Mouse (Mus musculus) naive thymus-derived CD4-positive, alpha-beta T cell, adult 2 months (primary cell): ENCODE data around the gene Dhx38.
A peak's percentile ranks its signal among the peaks of the same experiment; 100 is the strongest.

ENCODE experiments used
- DNase-seq: peaks from one replicate; pipeline ENCODE4 v3.0.0-alpha.2; 2011; ENCODE audit warnings: low read depth

Dhx38 gene

DNA sequence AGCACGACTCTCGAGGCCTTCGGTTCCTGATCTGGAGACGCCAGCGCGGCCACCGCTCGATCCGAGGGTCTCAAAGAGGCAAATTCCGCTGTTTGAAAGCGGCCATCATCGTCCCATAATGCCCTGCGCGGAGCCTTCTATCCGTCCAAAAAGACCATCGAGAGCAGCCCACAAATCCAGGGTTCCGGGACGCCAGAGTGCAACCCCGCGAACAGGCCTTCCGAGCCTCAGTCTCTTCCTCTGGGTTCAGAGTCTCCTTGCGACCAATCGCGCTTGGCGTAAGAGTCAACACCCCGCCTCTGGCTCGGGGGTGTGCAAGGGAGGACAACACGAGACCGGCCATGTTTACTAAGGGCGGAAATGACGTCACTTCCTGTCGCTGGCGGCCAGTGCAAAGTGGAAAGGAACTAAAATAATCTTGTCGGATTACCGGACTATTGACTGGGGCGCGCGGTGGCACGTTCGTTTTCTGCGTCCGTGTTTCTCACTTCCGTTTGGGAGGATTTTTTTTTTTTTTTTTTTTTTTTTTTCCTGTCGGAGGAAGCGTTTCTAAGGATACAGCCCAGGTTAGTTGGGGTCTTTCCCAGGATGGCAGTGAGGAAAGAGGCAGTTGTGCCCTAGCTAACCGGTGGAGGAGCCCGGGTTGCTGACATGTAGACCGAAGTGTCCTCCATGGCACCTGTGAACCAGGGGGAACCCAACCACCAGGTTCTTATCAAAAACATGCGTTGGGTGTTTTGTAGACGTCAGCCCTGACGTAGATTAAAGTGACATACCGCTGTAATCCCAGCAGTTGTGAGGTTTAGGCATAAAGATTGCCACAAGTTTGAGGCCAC, at the start of gene Dhx38, which contains the start of gene Txnl4b:
Gene Dhx38, minus strand, starts transcription at position 364 of the 836 bp plus-strand sequence.
Gene Txnl4b, plus strand, starts transcription at position 395 of the 836 bp plus-strand sequence.
- peak; percentile 100 for DNase-seq

DNA sequence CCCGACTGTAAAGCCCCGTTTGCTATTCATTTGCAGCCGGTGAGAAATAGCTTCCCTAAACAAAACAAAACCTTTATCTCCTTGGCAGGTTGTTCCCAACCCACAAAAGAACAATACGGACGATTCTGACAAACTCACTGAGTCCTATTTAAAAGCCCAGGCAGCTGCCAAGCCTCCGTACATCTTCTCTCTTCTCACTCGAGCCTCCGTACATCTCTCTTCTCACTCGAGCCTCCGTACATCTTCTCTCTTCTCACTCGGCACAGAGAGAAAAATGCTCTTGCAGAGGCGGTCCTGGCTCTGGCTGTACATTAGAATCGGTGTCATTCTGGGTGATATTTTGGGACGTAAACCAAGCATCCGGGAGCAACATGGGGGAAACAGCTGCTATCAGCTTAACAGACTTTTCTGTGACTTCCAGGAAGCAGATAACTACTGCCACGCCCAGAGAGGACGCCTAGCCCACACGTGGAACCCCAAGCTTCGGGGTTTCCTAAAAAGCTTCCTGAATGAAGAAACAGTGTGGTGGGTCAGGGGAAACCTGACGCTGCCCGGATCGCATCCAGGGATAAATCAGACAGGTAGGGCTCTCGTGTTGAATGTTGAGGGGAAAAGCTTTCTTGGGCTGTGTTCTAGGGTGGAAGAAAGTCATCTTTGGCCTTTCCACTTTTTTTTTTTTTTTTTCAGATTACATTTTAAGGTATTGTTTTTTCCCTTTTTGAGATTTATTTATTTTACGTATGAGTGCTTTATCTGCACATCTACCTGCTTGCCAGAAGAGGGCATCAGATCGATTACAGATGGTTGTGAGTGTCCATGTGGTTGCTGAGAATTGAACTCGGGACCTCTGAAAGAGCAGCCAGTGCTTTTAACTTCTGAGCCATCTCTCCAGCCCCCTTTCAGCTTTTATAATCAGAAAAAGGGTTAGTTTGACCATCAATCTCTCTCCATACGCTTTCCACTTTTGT, 48.9 kb upstream of the Dhx38 start, which contains the start of gene Pkd1l3:
Gene Pkd1l3, plus strand, starts transcription at position 275 of the 968 bp plus-strand sequence.
- DNase-seq, result peak; percentile 58

DNA sequence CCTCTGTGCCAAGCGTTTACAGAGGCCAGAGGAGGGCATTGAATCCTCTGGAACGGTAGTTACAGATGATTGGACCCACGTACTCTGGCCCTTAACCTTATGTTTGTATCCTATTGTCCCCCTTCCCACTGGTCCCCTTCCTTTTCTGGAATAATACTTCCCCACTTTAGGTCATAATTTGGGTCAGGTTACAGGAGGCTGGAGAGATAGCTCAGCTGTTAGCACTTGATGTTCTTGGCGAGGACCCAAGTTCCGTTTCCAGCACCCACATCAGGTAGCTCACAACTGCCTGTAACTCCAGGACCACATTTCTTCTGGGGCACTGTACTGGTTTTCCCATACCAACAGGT, 43.5 kb upstream of the Dhx38 start:
- no peak for DNase-seq

DNA sequence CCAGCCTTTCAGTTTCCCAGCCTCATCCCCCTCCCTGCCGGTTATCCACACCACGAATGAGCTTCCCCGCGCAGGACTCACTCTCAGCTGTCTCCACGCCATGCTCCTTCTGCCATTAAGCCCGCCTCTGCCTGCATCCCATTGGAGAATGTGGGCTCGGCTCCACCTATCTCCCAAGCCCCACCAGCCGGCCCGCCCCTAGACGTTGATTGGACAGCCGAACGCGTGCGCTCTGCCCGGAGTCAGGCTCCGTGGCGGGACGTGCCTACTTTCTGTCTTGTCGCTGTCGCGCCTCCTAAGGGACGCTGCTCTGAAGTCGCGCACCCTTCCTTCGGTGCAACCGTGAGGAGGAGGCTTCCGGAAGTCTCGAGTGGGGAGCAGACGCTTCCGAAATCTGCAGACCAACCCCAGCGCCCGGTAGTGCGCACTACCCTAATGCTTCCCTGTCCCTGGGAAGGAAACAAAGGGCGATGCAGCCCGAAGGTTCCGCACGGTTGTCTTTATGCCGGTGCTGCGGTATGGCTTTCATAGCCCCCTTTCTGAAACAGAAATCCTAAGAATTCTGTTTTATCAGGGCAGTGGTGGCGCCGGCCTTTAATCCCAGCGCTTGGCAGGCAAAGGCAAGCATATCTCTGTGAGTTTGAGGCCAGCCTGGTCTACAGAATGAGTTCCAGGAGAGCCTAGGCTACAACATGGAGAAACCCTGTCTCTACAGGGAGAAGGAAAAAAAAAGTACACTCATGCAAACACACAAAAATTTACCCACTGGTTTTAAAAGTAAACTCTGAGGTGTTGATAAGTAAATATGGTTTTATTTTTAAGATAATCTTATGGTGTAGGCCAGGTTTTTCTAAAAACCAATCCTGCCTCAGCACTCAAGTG, 42.9 kb upstream of the Dhx38 start, which contains the start of gene Dhodh:
Gene Dhodh, minus strand, starts transcription at position 403 of the 882 bp plus-strand sequence.
- peak; percentile 98 for DNase-seq

DNA sequence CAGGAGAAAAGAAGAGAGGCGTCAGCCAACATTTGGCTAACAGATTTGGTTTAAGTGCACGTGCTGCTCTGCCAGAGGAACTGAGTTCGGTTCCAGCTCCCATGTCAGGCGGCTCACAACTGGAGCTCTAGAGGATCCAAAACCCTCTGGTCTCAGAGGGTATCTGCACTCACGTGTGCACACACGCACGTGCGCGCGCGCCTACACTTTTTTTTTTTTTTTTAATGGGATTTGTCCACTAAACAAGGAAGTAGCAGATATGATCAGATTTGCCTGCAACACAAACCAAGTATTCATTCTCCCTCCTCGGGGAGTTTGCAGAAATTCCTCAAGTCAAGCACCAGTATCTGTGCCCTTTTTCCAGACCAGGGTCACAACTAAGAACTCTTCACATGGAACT, 42.0 kb upstream of the Dhx38 start:
- DNase-seq, result peak; percentile 19

DNA sequence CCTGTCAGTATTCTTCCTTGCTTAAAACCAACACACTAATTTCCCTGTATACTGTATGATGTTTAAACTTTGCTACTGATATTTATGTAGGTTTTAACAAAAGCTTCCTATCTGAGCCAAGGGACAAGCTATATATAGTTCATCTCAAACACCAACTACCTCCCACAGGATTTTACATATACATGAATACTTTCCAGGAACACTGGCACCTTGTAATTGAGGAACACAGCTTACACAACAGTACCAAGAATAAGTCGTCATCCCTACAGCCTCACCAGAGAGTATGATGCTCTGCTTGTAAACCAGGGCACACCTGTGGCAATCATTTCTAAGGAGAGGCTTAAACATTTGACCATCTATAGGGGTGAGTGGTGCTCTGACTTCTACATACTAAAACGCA, 41.1 kb upstream of the Dhx38 start:
- DNase-seq, result no peak

DNA sequence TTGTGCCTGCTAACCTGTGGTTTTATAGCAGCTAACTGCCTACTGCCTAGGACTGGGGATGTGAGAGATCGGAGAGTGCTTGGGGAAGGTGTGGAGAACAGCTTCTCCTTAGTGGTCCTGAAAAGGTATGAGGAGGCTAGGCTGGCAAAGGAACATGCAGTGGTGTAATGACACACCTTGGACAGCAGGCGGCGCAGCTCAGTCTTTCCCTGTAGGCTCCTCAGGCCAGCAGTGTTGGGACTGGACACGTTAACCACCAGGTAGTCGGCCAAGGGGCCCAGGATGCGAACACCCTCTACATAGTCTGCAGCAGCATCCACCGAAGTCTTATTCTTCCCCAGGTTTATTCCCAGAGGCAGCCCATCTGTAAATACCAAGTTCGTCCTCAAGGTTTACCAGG, 30.2 kb upstream of the Dhx38 start:
- DNase-seq, result peak; percentile 76

DNA sequence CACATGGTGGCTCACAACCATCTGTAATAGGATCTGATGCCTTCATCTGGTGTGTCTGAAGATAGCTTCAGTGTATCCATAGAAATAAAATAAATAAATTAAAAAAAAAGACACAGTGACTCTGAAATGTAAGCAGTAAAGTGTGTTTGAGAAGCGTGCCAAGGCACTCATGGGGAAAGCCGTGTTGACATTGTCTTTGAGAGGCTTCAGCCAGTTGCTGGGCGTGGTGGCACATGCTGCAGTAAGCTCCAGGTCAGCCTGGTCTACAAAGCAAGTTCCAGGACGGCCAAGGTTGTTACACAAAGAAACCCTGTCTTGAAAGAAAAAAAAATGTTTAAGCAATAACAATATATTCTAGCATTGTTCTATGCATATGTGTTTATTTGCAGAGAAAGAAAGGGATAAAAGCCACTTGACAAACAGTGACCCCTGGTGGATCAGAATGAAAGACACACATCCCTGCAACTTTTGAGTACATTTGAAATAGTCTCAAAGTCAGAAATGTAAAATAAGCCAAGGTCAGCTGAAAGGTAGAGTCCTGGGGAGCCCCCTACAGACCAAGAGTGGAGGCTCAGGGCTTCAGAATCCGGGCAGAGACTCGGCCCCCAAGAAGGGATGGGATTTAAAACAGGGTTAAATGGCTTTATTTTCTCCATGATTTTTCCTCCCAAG, 27.6 kb upstream of the Dhx38 start:
- DNase-seq, result peak; percentile 48

DNA sequence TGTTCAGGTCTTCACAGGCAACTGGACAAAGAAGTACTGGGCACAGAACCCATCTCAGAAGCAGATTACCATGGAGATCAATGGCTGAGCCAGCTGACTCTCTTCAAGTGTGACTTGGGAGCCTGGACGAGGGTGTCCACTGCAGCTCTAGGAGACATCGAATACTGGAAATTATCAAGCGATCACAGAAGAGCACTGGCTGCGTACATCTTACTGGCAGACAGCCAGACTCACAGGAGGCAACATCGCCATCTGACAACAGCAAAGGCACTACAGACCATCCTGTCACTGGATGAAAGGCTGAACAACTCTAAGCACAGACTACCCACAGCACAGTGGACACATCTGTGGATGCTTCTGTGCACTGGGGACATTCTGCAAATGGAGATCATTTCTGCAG, 26.5 kb upstream of the Dhx38 start:
- no peak for DNase-seq

DNA sequence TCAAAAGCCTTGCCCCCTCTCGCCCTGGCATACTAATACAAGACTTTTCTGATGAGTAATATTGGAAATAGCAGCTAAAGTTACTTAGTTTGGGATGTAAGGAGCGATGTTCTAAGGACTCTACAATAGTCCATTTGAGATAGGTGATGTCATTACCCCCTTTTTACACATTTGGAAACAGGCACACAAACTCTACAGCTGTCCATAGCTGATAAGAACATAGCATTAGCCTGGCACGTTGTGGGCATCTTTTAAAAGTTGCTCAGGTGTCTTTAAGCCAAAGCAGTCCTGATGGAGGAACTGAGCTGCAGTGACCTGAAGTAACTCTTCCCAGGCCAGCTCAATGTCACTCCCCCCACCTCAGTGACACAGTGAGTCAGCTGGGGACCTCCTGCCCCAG, 25.7 kb upstream of the Dhx38 start:
- DNase-seq, result no peak

DNA sequence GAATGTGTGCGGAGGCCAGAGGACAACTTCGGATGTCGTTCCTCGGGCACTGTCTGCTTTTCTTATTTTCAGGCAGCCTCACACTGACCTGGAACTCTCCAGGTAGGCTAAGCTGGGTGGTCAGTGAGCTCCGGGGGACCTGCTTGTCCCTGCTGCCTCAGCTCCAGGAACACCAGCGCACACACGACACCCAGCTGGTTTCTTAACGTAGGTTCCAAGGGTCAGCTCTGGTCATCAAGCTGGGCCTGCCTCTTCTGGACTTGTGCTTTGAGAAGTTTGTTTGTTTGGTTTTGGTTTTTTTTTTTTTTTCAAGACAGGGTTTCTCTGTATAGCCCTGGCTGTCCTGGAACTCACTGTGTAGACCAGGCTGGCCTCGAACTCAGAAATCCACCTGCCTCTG, 25.2 kb upstream of the Dhx38 start:
- no peak for DNase-seq

DNA sequence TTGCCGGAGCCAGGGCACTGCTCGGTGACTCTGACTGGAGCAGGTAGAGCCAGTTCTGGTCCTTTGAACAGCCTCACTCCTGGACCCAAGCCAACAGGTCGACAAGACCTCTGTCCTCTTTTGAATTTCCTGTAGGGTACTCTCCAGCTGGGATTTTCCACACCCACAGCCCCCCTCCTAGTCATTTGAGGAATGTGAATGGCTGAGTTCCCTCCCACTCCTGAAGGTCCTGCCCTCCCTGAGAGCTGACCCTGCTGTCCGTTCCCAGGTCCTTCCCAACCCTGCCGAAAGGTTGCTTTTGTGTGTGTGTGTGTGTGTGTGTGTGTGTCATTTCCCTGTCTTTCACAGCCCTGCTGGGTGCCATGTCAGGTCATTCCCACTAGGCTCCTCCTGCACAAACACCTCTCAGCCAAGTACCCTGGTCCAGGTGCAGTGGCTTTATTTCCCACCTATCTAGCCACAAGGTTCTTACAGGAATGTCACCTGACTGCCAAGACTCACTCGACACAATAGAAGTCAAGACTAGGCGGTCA, 21.4 kb upstream of the Dhx38 start:
- no peak for DNase-seq

DNA sequence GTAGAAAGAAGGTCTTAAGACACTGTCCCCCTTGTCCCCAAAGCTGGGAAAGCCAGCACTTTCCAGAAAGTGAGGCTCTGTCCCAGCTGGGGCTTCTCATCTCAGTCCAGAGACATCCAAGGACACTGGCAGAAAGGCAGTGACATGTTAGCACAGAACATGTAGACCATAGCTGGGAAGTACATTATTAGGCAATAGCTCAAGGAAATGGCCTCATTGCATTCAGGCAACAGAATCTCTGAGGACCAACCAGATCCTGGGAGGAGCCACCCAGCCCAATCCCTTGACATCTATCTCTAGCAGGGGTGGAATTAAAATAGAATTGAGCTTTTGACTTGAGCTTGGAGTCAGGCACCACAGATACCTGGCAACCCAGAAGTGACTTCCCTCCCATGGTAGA, 20.0 kb upstream of the Dhx38 start:
- DNase-seq, result no peak

DNA sequence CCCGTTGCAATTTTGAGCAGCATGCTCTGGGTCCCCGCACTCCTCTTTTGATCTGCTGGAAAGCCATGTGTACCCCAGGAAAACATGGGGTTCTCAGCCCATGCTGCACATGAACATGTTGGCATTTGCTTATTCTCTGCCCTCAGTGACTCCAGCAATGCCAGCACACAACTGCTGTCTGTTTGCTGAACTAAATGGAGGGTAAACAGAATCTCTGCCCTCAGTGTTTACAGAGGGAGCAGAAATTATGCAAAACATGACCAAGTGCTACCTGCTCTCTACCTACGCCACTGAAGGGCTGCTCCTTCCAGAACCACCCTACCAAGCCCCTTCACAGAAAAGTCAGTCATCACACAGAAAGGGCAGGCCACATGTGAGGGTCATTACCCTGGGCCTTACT, 19.2 kb upstream of the Dhx38 start:
- no peak for DNase-seq

DNA sequence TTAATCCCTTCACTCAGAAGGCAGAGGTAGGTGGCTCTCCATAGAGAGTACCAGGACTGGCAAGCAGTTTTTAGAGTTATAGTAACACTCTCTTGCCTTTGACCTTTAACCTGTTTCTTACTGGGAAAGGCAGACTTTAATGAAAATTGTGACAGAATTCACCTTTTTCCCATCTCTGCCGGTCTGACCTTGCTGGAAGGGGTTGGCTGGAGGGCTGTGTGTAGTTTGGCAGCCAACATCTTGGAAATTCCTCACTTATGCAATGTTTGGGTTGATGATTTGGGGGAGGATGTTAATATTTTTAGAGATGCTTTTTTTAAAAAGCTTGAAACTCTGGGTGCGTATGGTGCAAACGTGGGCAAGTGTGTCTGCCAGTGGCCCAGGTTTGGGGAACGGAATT, 18.6 kb upstream of the Dhx38 start:
- no peak for DNase-seq

DNA sequence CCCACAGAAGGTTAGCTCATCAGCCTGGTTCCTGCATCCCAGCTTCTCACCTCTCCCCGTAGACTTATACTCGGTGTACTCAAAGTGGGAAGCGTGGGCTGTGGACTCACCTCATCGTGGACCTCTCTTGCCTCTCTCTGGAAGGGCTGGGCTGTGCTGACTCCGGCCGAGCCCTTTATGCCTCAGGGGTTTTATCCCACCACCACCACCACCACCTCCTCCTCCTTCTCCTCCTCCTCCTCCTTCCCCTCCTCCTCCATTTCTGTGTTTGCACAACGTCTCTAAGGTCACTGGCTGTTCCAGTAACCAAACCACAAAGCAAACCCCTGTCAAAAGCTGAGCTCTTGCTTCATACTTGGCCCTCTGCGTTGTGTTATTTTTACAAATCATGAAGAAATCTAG, 13.2 kb upstream of the Dhx38 start, which contains the start of gene Hp:
Gene Hp, minus strand, starts transcription at position 273 of the 402 bp plus-strand sequence.
- no peak for DNase-seq

DNA sequence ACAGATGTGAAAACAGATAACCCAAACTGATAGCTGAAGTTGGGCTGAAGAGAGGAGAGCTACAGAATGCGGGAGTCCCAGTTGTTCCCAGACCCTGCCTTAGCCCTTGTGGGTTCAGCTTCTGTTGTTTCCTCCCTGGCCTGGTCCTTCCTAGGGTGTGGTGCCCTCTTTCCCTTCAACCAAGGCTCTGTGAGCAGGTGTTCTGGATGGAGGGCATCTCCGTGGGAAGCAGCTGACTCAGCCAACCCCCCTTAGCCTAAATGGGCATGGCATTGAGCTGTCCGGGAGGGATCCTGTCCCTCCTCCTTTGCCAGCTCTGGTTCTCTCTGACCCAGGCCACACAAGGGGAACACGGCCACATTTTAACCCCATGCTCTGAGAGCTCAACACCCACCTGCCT, 10.7 kb upstream of the Dhx38 start:
- DNase-seq, result no peak

DNA sequence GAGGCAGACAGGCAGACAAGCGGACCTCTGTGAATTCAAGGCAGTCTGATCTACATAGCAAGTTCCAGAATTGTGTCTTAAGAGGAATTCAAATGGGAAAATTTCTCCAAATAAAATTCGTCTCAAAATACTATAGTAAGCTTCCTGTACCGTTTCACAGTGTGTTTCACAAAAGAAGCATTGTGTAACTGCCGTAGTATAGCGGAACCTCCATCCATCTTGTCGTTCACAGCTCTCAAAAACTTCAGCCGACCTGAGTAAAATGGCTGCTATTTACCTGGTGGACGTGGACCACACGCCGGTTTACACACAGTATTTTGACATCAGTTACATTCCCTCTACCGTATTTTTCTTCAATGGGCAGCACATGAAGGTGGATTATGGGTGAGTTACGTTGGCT, 5.5 kb upstream of the Dhx38 start:
- no peak for DNase-seq

DNA sequence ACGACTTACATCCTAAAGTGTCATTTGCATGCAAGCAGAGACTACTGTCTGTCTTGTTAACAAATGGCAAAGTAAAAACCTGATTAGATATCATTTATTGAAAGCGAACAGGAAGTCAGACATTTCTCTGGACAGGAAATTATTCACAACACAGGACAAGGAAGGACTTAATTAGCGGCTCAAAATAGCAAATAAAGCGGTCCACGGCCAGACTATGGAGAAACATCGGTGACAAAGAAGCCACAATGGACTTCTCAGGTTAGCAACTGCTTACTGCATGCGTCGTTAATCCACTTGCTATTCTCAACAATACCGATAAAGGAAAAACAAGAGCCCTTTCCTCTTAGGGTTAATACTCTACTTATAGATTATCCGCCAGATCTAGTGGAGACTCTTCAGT, 895 bp downstream of the Dhx38 start:
- DNase-seq, result no peak

DNA sequence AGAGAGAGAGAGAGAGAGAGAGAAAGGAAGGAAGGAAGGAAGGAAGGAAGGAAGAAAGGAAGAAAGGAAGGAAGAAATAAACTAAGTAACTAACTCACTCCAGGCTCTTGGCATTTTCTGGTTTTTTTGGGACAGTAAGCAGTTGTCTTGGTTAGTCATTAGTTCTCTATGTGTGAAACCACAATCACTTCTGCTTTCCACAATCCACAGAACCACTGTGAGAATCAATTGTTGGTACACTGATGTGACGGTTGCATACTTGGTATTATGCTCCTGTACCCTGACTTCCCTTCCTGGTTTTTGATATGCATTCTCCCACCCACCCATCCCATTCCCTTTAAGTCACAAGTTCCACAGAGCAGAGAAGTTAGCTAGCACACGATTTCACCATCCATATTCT, 1.8 kb downstream of the Dhx38 start:
- DNase-seq, result no peak

DNA sequence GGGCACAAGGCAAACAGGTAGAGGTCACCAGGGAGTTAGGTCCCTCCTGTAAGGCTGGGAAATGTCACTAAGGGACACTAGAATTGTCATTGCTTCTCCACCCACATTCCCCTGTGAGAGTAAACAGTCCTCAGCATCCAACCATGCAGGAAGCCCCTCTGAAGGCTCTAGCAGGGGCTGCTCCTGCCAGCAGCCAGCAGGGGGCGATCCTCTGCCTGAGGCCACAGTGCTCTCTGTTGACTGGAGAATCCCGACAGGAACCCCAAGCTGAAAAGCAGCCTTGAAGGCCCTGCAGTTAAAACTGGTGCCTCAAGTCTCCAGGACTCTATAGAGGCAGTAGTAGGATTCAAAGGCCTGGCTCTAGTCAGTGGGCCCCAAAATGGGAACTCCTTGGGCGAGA, 14.0 kb downstream of the Dhx38 start:
- peak; percentile 25 for DNase-seq
